ENCODE assay signal across 10 mouse cellular contexts in the genomic region with DNA sequence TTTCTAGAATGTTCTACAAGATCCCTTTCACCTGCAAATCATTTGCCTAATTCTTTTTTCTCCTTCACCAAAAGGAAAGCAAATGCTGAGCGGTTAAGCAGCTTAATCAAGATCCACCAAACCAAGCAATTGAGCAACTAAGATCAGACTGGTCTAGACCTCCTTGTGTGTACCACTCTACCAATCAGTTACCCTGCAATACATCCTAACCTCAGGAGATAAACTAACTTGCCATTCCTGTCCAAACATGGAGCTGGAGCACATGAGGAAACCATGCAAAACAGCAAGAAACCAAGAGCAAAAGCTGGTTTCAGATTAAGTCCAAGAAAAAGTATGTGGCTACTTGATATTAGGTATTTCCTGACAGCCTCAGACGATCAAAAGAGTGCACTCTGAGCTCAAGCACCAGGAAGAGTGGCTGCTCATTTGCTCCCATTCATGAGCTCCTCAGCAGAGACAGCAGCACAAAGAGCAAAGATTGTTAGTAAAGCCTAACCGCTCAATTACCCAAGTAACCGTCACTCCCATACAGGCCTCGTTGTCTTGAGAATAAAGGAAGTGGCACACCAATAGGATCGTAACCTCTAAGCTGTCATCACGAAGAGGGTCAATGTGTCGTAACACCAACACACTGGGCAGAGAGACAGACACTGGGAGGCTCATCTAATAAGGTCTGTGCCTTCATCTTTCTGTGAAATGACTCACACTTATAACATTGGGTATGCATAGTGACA.
DNase-seq lines count a peak whose midpoint lies in the region; ATAC-seq and TF ChIP-seq lines count a peak whose summit lies in the region.
"Had no signal": no experiment of that assay in that cellular context is flagged by ENCODE, and none has a peak within 500 bp of the region (broad histone marks: within the 10 kb centered on the region; RNA-seq: fewer than 3 reads in every experiment).

No protein-coding gene starts in this region.

- no peak for TF ChIP-seq POLR2A in thymus, adult 2 months (IDR thresholded peaks at IDR 0.05; ENCODE audit: control insufficient read depth, extremely low read depth, insufficient read depth, low read length, poor library complexity)

- H3K4me2 ChIP-seq in neural tube, embryonic 12.5 days (replicated peaks), result no peak overlapping the region
- no peak overlapping the region for H3K4me2 ChIP-seq in neural tube, embryonic 15.5 days
- H3K4me2 ChIP-seq in forebrain, embryonic 15.5 days (replicated peaks), result no peak overlapping the region
- H3K4me2 ChIP-seq in liver, postnatal 0 days (ENCODE audit: low read depth, low read length), result no peak overlapping the region

- no peak overlapping the region for H3K27ac ChIP-seq in neural tube, embryonic 12.5 days
- H3K27ac ChIP-seq in neural tube, embryonic 15.5 days (replicated peaks), result no peak overlapping the region
- no peak overlapping the region for H3K27ac ChIP-seq in forebrain, embryonic 15.5 days (replicated peaks)
- H3K27ac ChIP-seq in liver, postnatal 0 days (ENCODE audit: low read depth), result peak overlapping the region; percentile 39; the same call in 1 of the 2 replicates
- no peak overlapping the region for H3K27ac ChIP-seq in thymus, adult 2 months (ENCODE audit: control insufficient read depth, insufficient read depth, low read length)

- no peak for TF ChIP-seq EP300 in liver, postnatal 0 days (IDR thresholded peaks at IDR 0.05; ENCODE audit: low read depth)

- WGBS in neural tube, embryonic 12.5 days, result 22% methylated on average over 8 of the region's 8 CpGs
- 18% methylated on average over 8 of the region's 8 CpGs for WGBS in neural tube, embryonic 15.5 days
- WGBS in forebrain, embryonic 15.5 days, result 8% methylated on average over 8 of the region's 8 CpGs
- WGBS in liver, postnatal 0 days (ENCODE audit: insufficient replicate concordance), result 56% methylated on average over 8 of the region's 8 CpGs
- 85% methylated on average over 8 of the region's 8 CpGs for WGBS in thymus, adult 2 months

- no peaks in the 10 kb centered on the region for H3K36me3 ChIP-seq in neural tube, embryonic 12.5 days
- no peaks in the 10 kb centered on the region for H3K36me3 ChIP-seq in neural tube, embryonic 15.5 days
- no peaks in the 10 kb centered on the region for H3K36me3 ChIP-seq in forebrain, embryonic 15.5 days
- H3K36me3 ChIP-seq in liver, postnatal 0 days (replicated peaks; ENCODE audit: insufficient read depth, low read length), result no peaks in the 10 kb centered on the region
- H3K36me3 ChIP-seq in thymus, adult 2 months (ENCODE audit: control insufficient read depth, insufficient read depth, low read length), result no peaks in the 10 kb centered on the region

- no peaks in the 10 kb centered on the region for H3K27me3 ChIP-seq in neural tube, embryonic 12.5 days (replicated peaks)
- no peaks in the 10 kb centered on the region for H3K27me3 ChIP-seq in neural tube, embryonic 15.5 days (replicated peaks)
- H3K27me3 ChIP-seq in forebrain, embryonic 15.5 days, result no peaks in the 10 kb centered on the region
- no peaks in the 10 kb centered on the region for H3K27me3 ChIP-seq in liver, postnatal 0 days (ENCODE audit: insufficient read depth, low read length)
- no peaks in the 10 kb centered on the region for H3K27me3 ChIP-seq in thymus, adult 2 months (ENCODE audit: control insufficient read depth, insufficient read depth, low read length)
- H3K27me3 ChIP-seq: megakaryocyte, embryonic 14.5 days had no signal

- DNase-seq in liver, postnatal 0 days, result peak; percentile 13
- no peak for DNase-seq in cerebellum, postnatal 4 days (ENCODE audit: low spot score in 2 of 2)
- no peak for DNase-seq in layer of hippocampus, adult 9-11 months
- no peak for DNase-seq in layer of hippocampus, adult 8-10 months (ENCODE audit: low spot score in 2 of 2)
- no peak for DNase-seq in thymus, adult 2 months
- DNase-seq: kidney, adult 8-10 months had no signal

- H3K9ac ChIP-seq in neural tube, embryonic 12.5 days, result no peak overlapping the region
- no peak overlapping the region for H3K9ac ChIP-seq in neural tube, embryonic 15.5 days (replicated peaks)
- no peak overlapping the region for H3K9ac ChIP-seq in forebrain, embryonic 15.5 days (replicated peaks)
- no peak overlapping the region for H3K9ac ChIP-seq in liver, postnatal 0 days (replicated peaks)

- no peaks in the 10 kb centered on the region for H3K9me3 ChIP-seq in neural tube, embryonic 12.5 days
- H3K9me3 ChIP-seq in neural tube, embryonic 15.5 days (replicated peaks), result no peaks in the 10 kb centered on the region
- no peaks in the 10 kb centered on the region for H3K9me3 ChIP-seq in forebrain, embryonic 15.5 days
- H3K9me3 ChIP-seq in liver, postnatal 0 days (ENCODE audit: low read length), result no peaks in the 10 kb centered on the region
- H3K9me3 ChIP-seq: megakaryocyte, embryonic 14.5 days had no signal

- peak; percentile 29; the same call in 1 of the 2 replicates for ATAC-seq in neural tube, embryonic 12.5 days (ENCODE audit: low FRiP score, low read depth)
- no peak for ATAC-seq in neural tube, embryonic 15.5 days (ENCODE audit: low FRiP score)
- ATAC-seq in forebrain, embryonic 15.5 days (replicated peaks), result peak; percentile 76
- ATAC-seq in liver, postnatal 0 days, result peak; percentile 81

- TF ChIP-seq CTCF in liver, postnatal 0 days (IDR thresholded peaks at IDR 0.05; ENCODE audit: low read depth), result no peak
- no peak for TF ChIP-seq CTCF in thymus, adult 2 months (IDR thresholded peaks at IDR 0.05; ENCODE audit: borderline replicate concordance, control insufficient read depth, extremely low read depth, insufficient read depth, low read length, poor library complexity)

- H3K4me1 ChIP-seq in neural tube, embryonic 12.5 days, result no peaks in the 10 kb centered on the region
- H3K4me1 ChIP-seq in neural tube, embryonic 15.5 days, result no peaks in the 10 kb centered on the region
- peaks cover 7% of the 10 kb centered on the region; the same call in 1 of the 2 replicates for H3K4me1 ChIP-seq in forebrain, embryonic 15.5 days
- no peaks in the 10 kb centered on the region for H3K4me1 ChIP-seq in liver, postnatal 0 days (ENCODE audit: insufficient read depth)
- no peaks in the 10 kb centered on the region for H3K4me1 ChIP-seq in thymus, adult 2 months (replicated peaks; ENCODE audit: control insufficient read depth, insufficient read depth, low read length)

- H3K4me3 ChIP-seq in neural tube, embryonic 12.5 days, result no peak overlapping the region
- H3K4me3 ChIP-seq in neural tube, embryonic 15.5 days (replicated peaks), result no peak overlapping the region
- no peak overlapping the region for H3K4me3 ChIP-seq in forebrain, embryonic 15.5 days
- H3K4me3 ChIP-seq in liver, postnatal 0 days (ENCODE audit: low read depth, low read length), result no peak overlapping the region
- H3K4me3 ChIP-seq in thymus, adult 2 months (ENCODE audit: control insufficient read depth, insufficient read depth, low read length), result no peak overlapping the region
- H3K4me3 ChIP-seq: megakaryocyte, embryonic 14.5 days had no signal
